Mouse (Mus musculus): Measurements from ENCODE around the gene Ddx20. TPM values are rescaled to one million over a fixed set of nuclear protein-coding genes. Genes with fewer than 3 reads are reported as not detected.

The Ddx20 gene
- polyA plus RNA-seq, 1 experiment from 2014 or later: 31.8 TPM

DNA sequence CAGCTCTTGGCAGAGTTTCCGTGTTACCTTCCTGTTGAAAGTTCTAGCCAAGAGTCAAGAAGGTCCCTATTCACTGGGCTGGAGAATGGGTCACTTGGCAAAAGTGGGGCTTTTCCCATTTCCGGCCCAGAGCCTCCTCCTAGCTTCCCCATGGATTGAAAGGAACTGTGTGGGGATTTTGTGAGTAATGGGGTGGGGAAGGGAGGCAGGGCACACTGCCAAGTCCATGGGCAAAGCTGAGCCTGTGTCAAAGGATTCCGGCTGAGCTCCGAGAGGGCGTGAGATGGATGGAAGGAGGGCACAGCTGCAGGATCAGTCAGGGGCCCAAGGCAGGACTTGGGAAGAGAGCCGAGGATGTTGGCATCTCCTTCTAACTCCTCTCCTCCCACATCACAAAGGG lies 22.9 kb upstream of the Ddx20 start:
- DNase-seq (ENCODE audit: low spot score) (peak; percentile 58), ATAC-seq (peak; percentile 17; the same call in 1 of the 2 replicates)
- no peaks in the 10 kb centered on the region for H3K9me3 ChIP-seq (replicated peaks; ENCODE audit: control insufficient read depth, low read length)
- H3K4me1 ChIP-seq (ENCODE audit: control insufficient read depth, insufficient read depth, low read length): peaks cover 17% of the 10 kb centered on the region; the same call in 1 of the 2 replicates
- no peaks in the 10 kb centered on the region for H3K27me3 ChIP-seq (replicated peaks; ENCODE audit: control insufficient read depth, insufficient read depth, low read length)
- no peak overlapping the region for H3K27ac ChIP-seq (ENCODE audit: low read depth, low read length)
- no peak overlapping the region for H3K4me3 ChIP-seq (ENCODE audit: low read depth, low read length)
- WGBS: 31% methylated on average over 6 of the region's 6 CpGs
- H3K9ac ChIP-seq (ENCODE audit: low read length): no peak overlapping the region
- H3K36me3 ChIP-seq (ENCODE audit: control insufficient read depth, insufficient read depth, low read length): no peaks in the 10 kb centered on the region
- no peak overlapping the region for H3K4me2 ChIP-seq (ENCODE audit: low read length)

- no peak for ATAC-seq
- H3K4me1 ChIP-seq (ENCODE audit: control insufficient read depth, insufficient read depth, low read length): peaks cover 21% of the 10 kb centered on the region; the same call in 1 of the 2 replicates
- H3K4me2 ChIP-seq (ENCODE audit: low read length): no peak overlapping the region
- H3K4me3 ChIP-seq (ENCODE audit: low read depth, low read length): no peak overlapping the region
- H3K27ac ChIP-seq (ENCODE audit: low read depth, low read length): no peak overlapping the region
- no peaks in the 10 kb centered on the region for H3K9me3 ChIP-seq (replicated peaks; ENCODE audit: control insufficient read depth, low read length)
- H3K27me3 ChIP-seq (replicated peaks; ENCODE audit: control insufficient read depth, insufficient read depth, low read length): no peaks in the 10 kb centered on the region
- DNase-seq (ENCODE audit: low spot score): no peak
- H3K9ac ChIP-seq (ENCODE audit: low read length): 0 out of 2 replicates have a peak overlapping the region, but pooled peaks have one; percentile 8
- H3K36me3 ChIP-seq (ENCODE audit: control insufficient read depth, insufficient read depth, low read length): no peaks in the 10 kb centered on the region
- whole genome bisulfite sequencing: 23% methylated on average over 7 of the region's 7 CpGs
Observed at GRCm38 (mm10) chr3:105707590-105707989, 20.2 kb upstream of the Ddx20 start.

GRCm38 (mm10) chr3:105706366-105707020 lies 19.1 kb upstream of the Ddx20 start:
- H3K4me3 ChIP-seq (ENCODE audit: low read depth, low read length): no peak overlapping the region
- peak overlapping the region; percentile 99; the same call in 1 of the 2 replicates for H3K4me2 ChIP-seq (ENCODE audit: low read length)
- no peak for DNase-seq (ENCODE audit: low spot score)

DNA sequence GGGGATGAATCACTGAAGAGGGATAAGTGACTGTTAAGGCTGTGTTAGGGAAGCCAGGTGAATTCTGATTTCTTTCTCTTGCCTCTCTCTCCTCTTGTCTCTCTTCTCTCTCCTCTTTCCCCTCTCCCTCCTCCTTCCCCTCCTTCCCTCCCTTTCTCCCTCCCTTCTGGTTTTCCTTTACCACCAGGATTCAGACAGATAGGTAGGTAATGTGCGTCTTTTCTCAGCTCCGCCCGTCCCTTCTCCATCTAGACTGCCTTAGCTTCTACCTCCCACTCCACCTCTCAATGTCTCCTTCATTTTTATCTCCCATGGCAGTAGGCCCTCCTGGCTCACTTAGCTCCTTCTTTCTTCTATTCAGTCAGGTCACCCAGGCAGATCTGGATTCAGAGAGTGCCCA lies 18.2 kb upstream of the Ddx20 start:
- H3K27me3 ChIP-seq (replicated peaks; ENCODE audit: control insufficient read depth, insufficient read depth, low read length): no peaks in the 10 kb centered on the region
- peak overlapping the region; percentile 66 for H3K9ac ChIP-seq (ENCODE audit: low read length)
- H3K4me3 ChIP-seq (ENCODE audit: low read depth, low read length): peak overlapping the region; percentile 47
- H3K9me3 ChIP-seq (replicated peaks; ENCODE audit: control insufficient read depth, low read length): no peaks in the 10 kb centered on the region
- H3K27ac ChIP-seq (ENCODE audit: low read depth, low read length): no peak overlapping the region; the same call in 1 of the 2 replicates
- H3K36me3 ChIP-seq (ENCODE audit: control insufficient read depth, insufficient read depth, low read length): no peaks in the 10 kb centered on the region
- ATAC-seq: no peak; the same call in 1 of the 2 replicates
- peaks cover 21% of the 10 kb centered on the region; the same call in 1 of the 2 replicates for H3K4me1 ChIP-seq (ENCODE audit: control insufficient read depth, insufficient read depth, low read length)
- peak overlapping the region; percentile 99 for H3K4me2 ChIP-seq (ENCODE audit: low read length)
- WGBS: 20% methylated on average over 3 of the region's 3 CpGs
- no peak for DNase-seq (ENCODE audit: low spot score)

More at GRCm38 (mm10) chr3:105706366-105707020, 19.1 kb upstream of the Ddx20 start:
- H3K4me1 ChIP-seq (ENCODE audit: control insufficient read depth, insufficient read depth, low read length): peaks cover 21% of the 10 kb centered on the region; the same call in 1 of the 2 replicates
- 35% methylated on average over 4 of the region's 4 CpGs for WGBS
- no peak for ATAC-seq
- no peak overlapping the region for H3K9ac ChIP-seq (ENCODE audit: low read length)
- H3K36me3 ChIP-seq (ENCODE audit: control insufficient read depth, insufficient read depth, low read length): no peaks in the 10 kb centered on the region
- no peaks in the 10 kb centered on the region for H3K27me3 ChIP-seq (replicated peaks; ENCODE audit: control insufficient read depth, insufficient read depth, low read length)
- no peak overlapping the region for H3K27ac ChIP-seq (ENCODE audit: low read depth, low read length)
- no peaks in the 10 kb centered on the region for H3K9me3 ChIP-seq (replicated peaks; ENCODE audit: control insufficient read depth, low read length)

DNA sequence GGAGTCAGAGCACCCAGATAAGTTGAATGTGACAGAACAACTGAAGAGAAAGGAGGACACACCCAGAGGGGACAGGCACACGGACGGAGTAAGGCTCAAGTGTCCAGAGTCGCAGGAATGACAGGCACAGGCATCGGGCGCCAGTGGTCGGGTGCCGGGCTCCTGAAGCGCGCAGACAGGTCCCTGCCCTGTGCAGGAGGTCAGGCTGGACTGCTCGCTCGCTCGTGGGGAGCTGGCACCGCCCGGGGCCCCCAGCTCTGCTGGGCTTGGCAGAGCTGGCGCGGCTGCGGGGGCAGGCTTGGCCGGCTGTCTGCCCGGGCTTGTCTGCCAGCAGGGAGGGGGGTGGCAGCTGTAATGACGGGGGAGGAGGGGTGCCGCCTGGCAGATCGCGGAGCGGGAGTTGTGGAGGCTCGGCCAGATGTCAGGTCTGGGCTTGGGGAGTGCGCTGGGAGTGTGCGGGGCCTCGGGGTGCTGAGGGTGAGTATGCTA lies 17.7 kb upstream of the Ddx20 start:
- peak; percentile 70 for ATAC-seq
- H3K27ac ChIP-seq (ENCODE audit: low read depth, low read length): peak overlapping the region; percentile 57; the same call in 1 of the 2 replicates
- H3K27me3 ChIP-seq (replicated peaks; ENCODE audit: control insufficient read depth, insufficient read depth, low read length): no peaks in the 10 kb centered on the region
- DNase-seq (ENCODE audit: low spot score): peak; percentile 73
- peaks cover 19% of the 10 kb centered on the region; the same call in 1 of the 2 replicates for H3K4me1 ChIP-seq (ENCODE audit: control insufficient read depth, insufficient read depth, low read length)
- 0% methylated on average over 25 of the region's 28 CpGs for whole genome bisulfite sequencing
- H3K9ac ChIP-seq (ENCODE audit: low read length): peak overlapping the region; percentile 66
- peak overlapping the region; percentile 99 for H3K4me2 ChIP-seq (ENCODE audit: low read length)
- no peaks in the 10 kb centered on the region for H3K9me3 ChIP-seq (replicated peaks; ENCODE audit: control insufficient read depth, low read length)
- H3K36me3 ChIP-seq (ENCODE audit: control insufficient read depth, insufficient read depth, low read length): no peaks in the 10 kb centered on the region
- H3K4me3 ChIP-seq (ENCODE audit: low read depth, low read length): peak overlapping the region; percentile 47

GRCm38 (mm10) chr3:105704031-105705008 lies 16.9 kb upstream of the Ddx20 start, which contains the start of gene Inka2:
Inka2 (plus strand) TSS chr3:105704599.
- ATAC-seq: peak; percentile 97
- peak within 1 kb of the TSS; percentile 47 for H3K4me3 ChIP-seq (ENCODE audit: low read depth, low read length)
- H3K36me3 ChIP-seq (ENCODE audit: control insufficient read depth, insufficient read depth, low read length): no peaks in the 10 kb centered on the region
- no peaks in the 10 kb centered on the region for H3K27me3 ChIP-seq (replicated peaks; ENCODE audit: control insufficient read depth, insufficient read depth, low read length)
- peak within 1 kb of the TSS; percentile 66 for H3K9ac ChIP-seq (ENCODE audit: low read length)
- DNase-seq (ENCODE audit: low spot score): peak; percentile 94
- peaks cover 18% of the 10 kb centered on the region; the same call in 1 of the 2 replicates for H3K4me1 ChIP-seq (ENCODE audit: control insufficient read depth, insufficient read depth, low read length)
- H3K4me2 ChIP-seq (ENCODE audit: low read length): peak within 1 kb of the TSS; percentile 99
- no peaks in the 10 kb centered on the region for H3K9me3 ChIP-seq (replicated peaks; ENCODE audit: control insufficient read depth, low read length)
- 2% methylated on average over 37 of the region's 43 CpGs for WGBS
- H3K27ac ChIP-seq (ENCODE audit: low read depth, low read length): peak within 1 kb of the TSS; percentile 57; the same call in 1 of the 2 replicates

DNA sequence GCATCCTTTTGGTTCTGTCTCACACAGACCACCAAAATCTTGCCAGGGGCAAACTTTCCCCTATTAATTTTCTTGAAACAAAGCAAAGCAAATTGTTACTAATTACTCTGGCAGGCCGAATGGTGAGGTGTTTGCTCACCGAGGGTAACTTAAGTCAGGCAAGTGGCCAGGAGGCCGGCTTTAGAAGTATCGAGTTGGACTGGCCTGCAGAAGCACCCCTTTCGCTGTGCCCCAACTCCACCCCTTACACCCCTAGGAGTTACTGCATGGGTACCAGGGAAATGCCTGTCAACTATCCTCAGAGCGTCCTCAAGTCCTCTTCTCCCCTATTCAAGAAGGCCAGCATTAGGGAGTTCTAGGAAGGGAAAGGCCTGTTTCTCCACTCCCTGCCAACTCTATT lies 16.2 kb upstream of the Ddx20 start:
- H3K4me2 ChIP-seq (ENCODE audit: low read length): no peak overlapping the region
- no peak for ATAC-seq
- no peak overlapping the region for H3K27ac ChIP-seq (ENCODE audit: low read depth, low read length)

GRCm38 (mm10) chr3:105701399-105701798 lies 14.0 kb upstream of the Ddx20 start:
- DNase-seq (ENCODE audit: low spot score): no peak
- Histone ChIP-seq H3K4me1 (ENCODE audit: control insufficient read depth, insufficient read depth, low read length) (peaks cover 18% of the 10 kb centered on the region), H3K27ac (ENCODE audit: low read depth, low read length) (no peak overlapping the region), H3K9ac (ENCODE audit: low read length) (no peak overlapping the region), H3K36me3 (ENCODE audit: control insufficient read depth, insufficient read depth, low read length) (no peaks in the 10 kb centered on the region), H3K27me3 (replicated peaks; ENCODE audit: control insufficient read depth, insufficient read depth, low read length) (no peaks in the 10 kb centered on the region), H3K4me2 (ENCODE audit: low read length) (no peak overlapping the region), H3K9me3 (replicated peaks; ENCODE audit: control insufficient read depth, low read length) (no peaks in the 10 kb centered on the region), H3K4me3 (ENCODE audit: low read depth, low read length) (no peak overlapping the region)
- ATAC-seq: no peak
- 74% methylated on average over 5 of the region's 5 CpGs for WGBS

More for the DNA sequence above, 16.2 kb upstream of the Ddx20 start:
- H3K4me1 ChIP-seq (ENCODE audit: control insufficient read depth, insufficient read depth, low read length): peaks cover 18% of the 10 kb centered on the region; the same call in 1 of the 2 replicates
- DNase-seq (ENCODE audit: low spot score): no peak
- H3K9me3 ChIP-seq (replicated peaks; ENCODE audit: control insufficient read depth, low read length): no peaks in the 10 kb centered on the region
- H3K27me3 ChIP-seq (replicated peaks; ENCODE audit: control insufficient read depth, insufficient read depth, low read length): no peaks in the 10 kb centered on the region
- 48% methylated on average over 6 of the region's 6 CpGs for WGBS
- H3K36me3 ChIP-seq (ENCODE audit: control insufficient read depth, insufficient read depth, low read length): no peaks in the 10 kb centered on the region
- H3K9ac ChIP-seq (ENCODE audit: low read length): no peak overlapping the region
- H3K4me3 ChIP-seq (ENCODE audit: low read depth, low read length): no peak overlapping the region

Data from forebrain, embryonic 14.5 days (tissue).